Mouse (Mus musculus) brain, embryonic 14.5 days (tissue): ENCODE data around the gene Kctd3.

Experiments
- CTCF ChIP-seq: fragments of 200-500 bp; IDR thresholded peaks from 2 replicates; pipeline ENCODE4 v1.5.1; 2012; ENCODE audit warnings: inconsistent platforms, mild to moderate bottlenecking, moderate library complexity, borderline replicate concordance; ENCODE audit not compliant: insufficient read depth, insufficient read length; ENCODE audit errors: extremely low read depth
- POLR2A ChIP-seq: fragments of 200-500 bp; IDR thresholded peaks from 2 replicates; pipeline ENCODE4 v1.6.1; 2012; ENCODE audit warnings: mild to moderate bottlenecking, inconsistent platforms, borderline replicate concordance; ENCODE audit not compliant: poor library complexity, insufficient read depth, insufficient read length, severe bottlenecking; ENCODE audit errors: extremely low read depth

DNA sequence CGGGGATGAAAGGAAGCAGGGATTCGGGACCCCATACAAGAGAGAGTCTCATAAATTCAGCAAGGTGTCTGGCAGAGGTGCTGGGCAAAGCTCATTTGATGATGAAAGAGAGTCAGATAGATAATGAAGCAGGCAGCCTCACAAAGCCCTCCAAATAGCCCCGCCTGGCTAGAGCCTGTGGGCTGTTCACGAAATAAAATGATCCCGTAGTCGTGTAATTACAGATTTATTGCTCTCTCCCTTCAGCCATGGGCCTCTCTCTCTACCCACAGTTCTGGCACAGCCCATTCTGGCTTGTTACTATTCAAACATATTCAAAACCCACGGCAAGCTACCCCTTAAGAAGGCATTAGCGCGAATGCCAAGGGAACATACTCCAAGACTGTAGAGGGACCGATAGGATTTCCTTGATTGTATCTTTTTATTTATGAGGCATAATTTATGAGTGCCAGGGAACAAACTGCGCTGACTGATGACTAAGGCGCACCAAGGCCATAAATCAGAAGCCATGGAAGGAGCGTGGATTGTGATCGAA lies 70.3 kb downstream of the Kctd3 start:
- no peak for TF ChIP-seq CTCF
- no peak for TF ChIP-seq POLR2A
